Mouse (Mus musculus) hindbrain, embryonic 13.5 days (tissue): ENCODE measurements around the gene Spock2. TPM values are rescaled to one million over a fixed set of nuclear protein-coding genes. Genes with fewer than 3 reads are reported as not detected.

Experiments
- ATAC-seq: fragments of 200-750 bp; cut with Nextera tagmentation; 2 replicates; pipeline ENCODE4 v1.8.0; 2017; ENCODE audit warnings: moderate TSS enrichment; ENCODE audit not compliant: low FRiP score
- H3K27ac ChIP-seq: fragments of 300-500 bp; sonication (generic); 2 replicates; pipeline ENCODE4 v1.5.1; 2015; ENCODE audit warnings: inconsistent platforms, mild to moderate bottlenecking, moderate library complexity
- H3K27me3 ChIP-seq: fragments of 300-500 bp; sonication (generic); 2 replicates; pipeline ENCODE4 v1.6.1; 2015; ENCODE audit warnings: mild to moderate bottlenecking, inconsistent platforms
- H3K36me3 ChIP-seq: fragments of 300-500 bp; sonication (generic); 2 replicates; pipeline ENCODE4 v1.6.1; 2015; ENCODE audit warnings: mild to moderate bottlenecking, inconsistent platforms
- H3K4me1 ChIP-seq: fragments of 300-500 bp; sonication (generic); replicated peaks from 2 replicates; pipeline ENCODE4 v1.6.1; 2015; ENCODE audit warnings: inconsistent platforms
- H3K4me2 ChIP-seq: fragments of 300-500 bp; sonication (generic); 2 replicates; pipeline ENCODE4 v1.6.1; 2015; ENCODE audit warnings: inconsistent platforms, mild to moderate bottlenecking, moderate library complexity
- H3K4me3 ChIP-seq: fragments of 300-500 bp; sonication (generic); 2 replicates; pipeline ENCODE4 v1.5.1; 2015; ENCODE audit warnings: mild to moderate bottlenecking, inconsistent platforms
- H3K9ac ChIP-seq: fragments of 300-500 bp; sonication (generic); 2 replicates; pipeline ENCODE4 v1.6.1; 2015; ENCODE audit warnings: mild to moderate bottlenecking, inconsistent platforms
- H3K9me3 ChIP-seq: fragments of 300-500 bp; sonication (generic); 2 replicates; pipeline ENCODE4 v1.6.1; 2016; ENCODE audit warnings: inconsistent platforms
- WGBS: fragments of 180-500 bp; shearing (Covaris S2); methylation state at CpG from one replicate; pipeline ENCODE4 v1.1.7; 2015; 5-methylcytosine and 5-hydroxymethylcytosine counted together
- polyA plus RNA-seq: library from polyadenylated mRNA; unstranded; fragments of >200 nt; fragmentation: Nextera tagmentation; extraction: Ambion mirVana; gene quantifications from 2 replicates; pipeline ENCODE4 v1.2.1, GENCODE M21; 2015

Spock2 gene
- polyA plus RNA-seq, 1 experiment from 2014 or later = 67.9 TPM

- Histone ChIP-seq H3K4me3 (no peak overlapping the region), H3K9ac (no peak overlapping the region), H3K36me3 (no peaks in the 10 kb centered on the region), H3K4me2 (no peak overlapping the region), H3K9me3 (no peaks in the 10 kb centered on the region), H3K4me1 (peaks cover 25% of the 10 kb centered on the region), H3K27ac (no peak overlapping the region), H3K27me3 (no peaks in the 10 kb centered on the region)
- WGBS = 78% methylated on average over 4 of the region's 4 CpGs
- ATAC-seq = no peak
Measured at GRCm38 (mm10) chr10:60084065-60084464, 22.0 kb upstream of the Spock2 start.

GRCm38 (mm10) chr10:60092311-60092710 is 13.7 kb upstream of the Spock2 start:
- 77% methylated on average over 2 of the region's 2 CpGs for WGBS
- H3K27me3 ChIP-seq = no peaks in the 10 kb centered on the region
- H3K4me2 ChIP-seq = no peak overlapping the region
- H3K4me3 ChIP-seq = no peak overlapping the region
- H3K9ac ChIP-seq = no peak overlapping the region
- no peaks in the 10 kb centered on the region for H3K36me3 ChIP-seq
- H3K27ac ChIP-seq = no peak overlapping the region
- H3K4me1 ChIP-seq = peaks cover 9% of the 10 kb centered on the region; the same call in 1 of the 2 replicates
- no peak for ATAC-seq
- no peaks in the 10 kb centered on the region for H3K9me3 ChIP-seq

DNA sequence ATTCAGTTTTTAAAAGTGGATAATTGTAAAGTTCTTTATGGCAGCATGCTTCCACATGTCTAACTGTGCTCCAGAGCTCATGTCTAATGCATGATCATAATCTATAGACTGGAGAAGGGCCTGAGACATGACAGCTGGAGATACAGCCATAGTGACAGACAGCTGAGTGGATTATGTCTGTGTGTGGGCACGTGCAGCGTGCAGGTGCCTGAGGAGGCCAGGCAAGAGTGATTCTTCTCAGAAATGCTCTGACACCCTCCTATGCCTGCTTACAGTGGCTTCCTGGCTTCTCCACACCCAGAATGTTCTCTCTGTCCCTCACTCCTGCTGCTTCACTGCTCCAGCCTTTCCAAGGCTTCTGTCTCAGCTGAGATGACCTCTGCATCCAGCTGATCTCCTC is 12.3 kb upstream of the Spock2 start:
- no peak overlapping the region for H3K27ac ChIP-seq
- H3K4me1 ChIP-seq = peaks cover 4% of the 10 kb centered on the region; the same call in 1 of the 2 replicates
- H3K4me2 ChIP-seq = no peak overlapping the region
- H3K4me3 ChIP-seq = no peak overlapping the region
- H3K27me3 ChIP-seq = no peaks in the 10 kb centered on the region
- peaks cover 7% of the 10 kb centered on the region for H3K36me3 ChIP-seq
- WGBS = 73% methylated on average over 2 of the region's 2 CpGs
- no peak overlapping the region for H3K9ac ChIP-seq
- no peaks in the 10 kb centered on the region for H3K9me3 ChIP-seq
- ATAC-seq = no peak

GRCm38 (mm10) chr10:60095558-60095957 is 10.5 kb upstream of the Spock2 start:
- Histone ChIP-seq H3K4me3 (no peak overlapping the region), H3K9ac (no peak overlapping the region), H3K4me2 (no peak overlapping the region), H3K9me3 (no peaks in the 10 kb centered on the region), H3K4me1 (peaks cover 4% of the 10 kb centered on the region; the same call in 1 of the 2 replicates), H3K27me3 (no peaks in the 10 kb centered on the region), H3K36me3 (peaks cover 9% of the 10 kb centered on the region), H3K27ac (no peak overlapping the region)
- no peak for ATAC-seq
- 98% methylated on average over 2 of the region's 2 CpGs for WGBS

GRCm38 (mm10) chr10:60096302-60096701 is 9.7 kb upstream of the Spock2 start:
- peaks cover 9% of the 10 kb centered on the region for H3K36me3 ChIP-seq
- no peak overlapping the region for H3K4me3 ChIP-seq
- no peaks in the 10 kb centered on the region for H3K27me3 ChIP-seq
- ATAC-seq = no peak
- 52% methylated on average over 1 of the region's 1 CpGs for whole genome bisulfite sequencing
- H3K9ac ChIP-seq = no peak overlapping the region
- peaks cover 1% of the 10 kb centered on the region; the same call in 1 of the 2 replicates for H3K4me1 ChIP-seq
- no peak overlapping the region for H3K4me2 ChIP-seq
- H3K9me3 ChIP-seq = no peaks in the 10 kb centered on the region
- H3K27ac ChIP-seq = no peak overlapping the region

GRCm38 (mm10) chr10:60097146-60097545 is 8.9 kb upstream of the Spock2 start:
- H3K4me1 ChIP-seq = no peaks in the 10 kb centered on the region
- no peak overlapping the region for H3K4me3 ChIP-seq
- no peak overlapping the region for H3K9ac ChIP-seq
- H3K27ac ChIP-seq = no peak overlapping the region
- WGBS = 93% methylated on average over 9 of the region's 9 CpGs
- H3K9me3 ChIP-seq = no peaks in the 10 kb centered on the region
- no peaks in the 10 kb centered on the region for H3K27me3 ChIP-seq
- H3K36me3 ChIP-seq = peaks cover 9% of the 10 kb centered on the region
- no peak for ATAC-seq
- H3K4me2 ChIP-seq = no peak overlapping the region

DNA sequence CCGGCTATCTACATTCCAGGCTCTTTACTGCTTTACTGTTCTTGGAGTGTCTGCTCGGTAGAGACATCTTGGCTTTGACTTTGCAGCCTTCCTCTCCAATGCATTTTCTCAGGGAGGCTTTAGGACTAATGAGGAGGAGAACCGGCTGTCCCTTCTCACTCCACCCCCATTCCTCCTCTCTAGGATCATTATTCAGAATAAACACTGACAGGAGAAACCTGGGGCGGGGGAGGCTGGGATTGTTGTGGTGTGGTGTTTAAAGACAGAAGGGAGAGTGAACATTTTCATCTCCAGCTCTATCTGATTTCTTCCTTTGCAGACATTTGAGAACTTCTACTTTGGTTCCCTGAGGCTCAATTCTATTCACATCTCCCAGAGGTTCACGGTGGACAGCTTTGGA is 8.2 kb upstream of the Spock2 start:
- Histone ChIP-seq H3K27ac (no peak overlapping the region), H3K4me1 (no peaks in the 10 kb centered on the region), H3K36me3 (peaks cover 9% of the 10 kb centered on the region), H3K4me2 (no peak overlapping the region), H3K4me3 (no peak overlapping the region), H3K27me3 (no peaks in the 10 kb centered on the region), H3K9me3 (no peaks in the 10 kb centered on the region), H3K9ac (no peak overlapping the region)
- ATAC-seq = no peak
- 80% methylated on average over 5 of the region's 5 CpGs for WGBS

- H3K4me3 ChIP-seq = peak overlapping the region; percentile 83
- no peaks in the 10 kb centered on the region; the same call in 1 of the 2 replicates for H3K36me3 ChIP-seq
- peak; percentile 63 for ATAC-seq
- no peaks in the 10 kb centered on the region for H3K9me3 ChIP-seq
- peak overlapping the region; percentile 95 for H3K27ac ChIP-seq
- peaks cover 8% of the 10 kb centered on the region; the same call in 1 of the 2 replicates for H3K27me3 ChIP-seq
- H3K4me1 ChIP-seq = peaks cover 47% of the 10 kb centered on the region
- peak overlapping the region; percentile 92 for H3K9ac ChIP-seq
- 9% methylated on average over 20 of the region's 20 CpGs for WGBS
- peak overlapping the region; percentile 88 for H3K4me2 ChIP-seq
Measured at GRCm38 (mm10) chr10:60105391-60106145, 451 bp upstream of the Spock2 start.

DNA sequence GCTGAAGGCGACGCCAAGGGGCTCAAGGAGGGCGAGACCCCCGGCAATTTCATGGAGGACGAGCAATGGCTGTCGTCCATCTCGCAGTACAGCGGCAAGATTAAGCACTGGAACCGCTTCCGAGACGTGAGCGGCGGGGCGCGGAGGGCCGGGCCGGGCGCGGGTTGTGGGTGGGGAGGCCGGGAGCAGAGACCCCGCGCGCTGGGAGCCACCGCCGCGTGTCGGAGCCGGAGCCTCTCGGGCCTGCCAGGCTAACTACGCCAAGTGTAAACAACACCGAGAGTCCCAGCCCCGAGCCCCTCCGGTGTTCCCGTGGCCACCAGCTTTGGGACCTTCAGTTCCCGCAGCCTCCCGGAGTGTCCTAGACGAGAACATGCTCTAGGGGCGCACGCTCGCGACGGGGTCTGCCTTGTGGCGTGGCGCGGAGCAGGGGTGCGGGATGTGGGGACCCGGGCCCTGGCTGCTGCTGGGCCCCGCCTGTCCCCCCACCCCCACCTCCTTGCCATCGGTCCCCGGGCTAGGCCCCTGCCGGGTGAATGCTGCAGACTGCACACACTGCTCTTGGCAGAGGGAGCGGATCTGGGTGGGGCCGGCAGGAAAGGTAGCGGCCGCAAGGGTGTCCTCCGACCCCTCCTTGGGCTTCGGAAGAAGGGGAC is 640 bp downstream of the Spock2 start:
- peak; percentile 71 for ATAC-seq
- Histone ChIP-seq H3K27ac (peak overlapping the region; percentile 95), H3K4me1 (peaks cover 55% of the 10 kb centered on the region), H3K27me3 (peaks cover 8% of the 10 kb centered on the region; the same call in 1 of the 2 replicates), H3K4me2 (peak overlapping the region; percentile 88), H3K36me3 (0 out of 2 replicates have a peak, but pooled peaks cover 4% of the 10 kb centered on the region), H3K9ac (peak overlapping the region; percentile 92), H3K9me3 (no peaks in the 10 kb centered on the region), H3K4me3 (peak overlapping the region; percentile 83)
- under 1% methylated on average over 57 of the region's 57 CpGs for WGBS

GRCm38 (mm10) chr10:60107448-60107847 is 1.4 kb downstream of the Spock2 start:
- 1% methylated on average over 24 of the region's 28 CpGs for WGBS
- H3K9me3 ChIP-seq = no peaks in the 10 kb centered on the region
- peaks cover 8% of the 10 kb centered on the region; the same call in 1 of the 2 replicates for H3K27me3 ChIP-seq
- ATAC-seq = peak; percentile 1; the same call in 1 of the 2 replicates
- H3K4me2 ChIP-seq = peak overlapping the region; percentile 88
- peak overlapping the region; percentile 92 for H3K9ac ChIP-seq
- H3K4me3 ChIP-seq = peak overlapping the region; percentile 83
- H3K36me3 ChIP-seq = 0 out of 2 replicates have a peak, but pooled peaks cover 4% of the 10 kb centered on the region
- H3K4me1 ChIP-seq = peaks cover 55% of the 10 kb centered on the region
- H3K27ac ChIP-seq = peak overlapping the region; percentile 95

- peak overlapping the region; percentile 88 for H3K4me2 ChIP-seq
- peak overlapping the region; percentile 83 for H3K4me3 ChIP-seq
- ATAC-seq = no peak
- H3K36me3 ChIP-seq = 0 out of 2 replicates have a peak, but pooled peaks cover 8% of the 10 kb centered on the region
- peaks cover 8% of the 10 kb centered on the region; the same call in 1 of the 2 replicates for H3K27me3 ChIP-seq
- peaks cover 55% of the 10 kb centered on the region for H3K4me1 ChIP-seq
- no peaks in the 10 kb centered on the region for H3K9me3 ChIP-seq
- peak overlapping the region; percentile 95 for H3K27ac ChIP-seq
- peak overlapping the region; percentile 92 for H3K9ac ChIP-seq
- 43% methylated on average over 17 of the region's 17 CpGs for WGBS
Measured at GRCm38 (mm10) chr10:60108321-60109111, 2.5 kb downstream of the Spock2 start.

DNA sequence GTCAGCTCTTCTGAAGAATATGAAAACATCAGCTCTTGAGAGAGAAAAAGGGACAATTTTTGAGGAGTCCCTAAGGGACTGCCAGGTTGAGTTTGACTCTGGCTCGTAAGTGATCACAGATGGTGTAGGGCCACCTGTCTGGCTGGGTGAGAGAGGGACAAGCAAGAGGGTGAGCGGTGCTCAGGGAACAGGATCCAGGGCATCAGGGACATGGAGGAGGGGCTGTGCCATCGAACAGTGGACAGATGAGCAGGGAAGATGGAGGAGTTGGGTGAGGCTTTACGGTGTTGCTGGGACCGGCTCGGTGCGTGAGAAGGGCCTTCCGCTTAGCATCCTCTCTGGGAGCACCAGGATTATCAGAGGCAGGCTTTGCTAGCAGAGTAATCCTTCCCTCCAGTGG is 3.3 kb downstream of the Spock2 start:
- Histone ChIP-seq H3K4me1 (peaks cover 60% of the 10 kb centered on the region), H3K9ac (peak overlapping the region; percentile 56; the same call in 1 of the 2 replicates)
- WGBS = 78% methylated on average over 8 of the region's 8 CpGs

More for the DNA sequence above, 3.3 kb downstream of the Spock2 start:
- Histone ChIP-seq H3K4me2 (peak overlapping the region; percentile 44), H3K36me3 (0 out of 2 replicates have a peak, but pooled peaks cover 8% of the 10 kb centered on the region), H3K27me3 (peaks cover 8% of the 10 kb centered on the region; the same call in 1 of the 2 replicates), H3K9me3 (no peaks in the 10 kb centered on the region), H3K27ac (peak overlapping the region; percentile 69), H3K4me3 (peak overlapping the region; percentile 17)
- no peak for ATAC-seq
